Mouse (Mus musculus) CD8-positive naive resting alpha-beta T cell, adult 2 months (primary cell): ENCODE measurements around the gene Eif3k.

Source experiments
- DNase-seq, 2 experiments: peaks; one replicate each; pipeline ENCODE4 v3.0.0; 2022; ENCODE audit warnings: low read depth in 2 of 2, low spot score in 2 of 2

Gene Eif3k

DNA sequence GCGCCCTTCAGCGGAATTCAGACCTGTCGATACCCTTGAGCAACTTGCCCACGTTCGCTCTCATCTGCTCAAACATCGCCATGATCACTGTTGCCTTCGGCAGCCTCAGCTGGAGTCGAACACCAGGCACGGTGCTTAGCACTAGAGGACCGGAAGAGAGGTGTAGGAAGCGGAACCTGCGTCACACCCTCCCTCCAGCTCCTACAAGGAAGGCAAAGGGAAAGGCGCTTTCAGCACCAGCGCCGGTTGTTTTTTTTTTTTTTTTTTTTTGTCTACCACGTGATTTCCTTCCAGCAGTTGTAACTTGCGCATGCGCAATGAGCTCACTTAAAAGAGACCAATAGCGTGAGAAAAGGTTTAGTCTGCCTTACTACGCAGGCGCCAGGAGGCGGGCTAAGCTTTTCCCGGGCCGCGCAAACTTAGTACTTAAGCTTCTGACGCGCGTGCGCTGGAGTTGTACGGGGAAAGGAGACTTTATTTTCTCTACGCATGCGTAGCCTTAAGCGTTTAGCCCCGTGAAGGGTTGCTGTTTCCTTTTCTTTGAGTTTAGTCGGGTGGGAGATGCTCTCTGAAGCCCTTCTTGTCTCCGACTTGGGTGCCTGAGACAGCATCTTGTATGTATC lies at the start of gene Eif3k, which contains the start of gene Map4k1:
Gene Eif3k (minus strand): TSS at position 214 of the 623 bp plus-strand sequence.
Gene Map4k1 (plus strand): TSS at position 400 of the 623 bp plus-strand sequence.
- peak; percentile 92 to 94 for DNase-seq

DNA sequence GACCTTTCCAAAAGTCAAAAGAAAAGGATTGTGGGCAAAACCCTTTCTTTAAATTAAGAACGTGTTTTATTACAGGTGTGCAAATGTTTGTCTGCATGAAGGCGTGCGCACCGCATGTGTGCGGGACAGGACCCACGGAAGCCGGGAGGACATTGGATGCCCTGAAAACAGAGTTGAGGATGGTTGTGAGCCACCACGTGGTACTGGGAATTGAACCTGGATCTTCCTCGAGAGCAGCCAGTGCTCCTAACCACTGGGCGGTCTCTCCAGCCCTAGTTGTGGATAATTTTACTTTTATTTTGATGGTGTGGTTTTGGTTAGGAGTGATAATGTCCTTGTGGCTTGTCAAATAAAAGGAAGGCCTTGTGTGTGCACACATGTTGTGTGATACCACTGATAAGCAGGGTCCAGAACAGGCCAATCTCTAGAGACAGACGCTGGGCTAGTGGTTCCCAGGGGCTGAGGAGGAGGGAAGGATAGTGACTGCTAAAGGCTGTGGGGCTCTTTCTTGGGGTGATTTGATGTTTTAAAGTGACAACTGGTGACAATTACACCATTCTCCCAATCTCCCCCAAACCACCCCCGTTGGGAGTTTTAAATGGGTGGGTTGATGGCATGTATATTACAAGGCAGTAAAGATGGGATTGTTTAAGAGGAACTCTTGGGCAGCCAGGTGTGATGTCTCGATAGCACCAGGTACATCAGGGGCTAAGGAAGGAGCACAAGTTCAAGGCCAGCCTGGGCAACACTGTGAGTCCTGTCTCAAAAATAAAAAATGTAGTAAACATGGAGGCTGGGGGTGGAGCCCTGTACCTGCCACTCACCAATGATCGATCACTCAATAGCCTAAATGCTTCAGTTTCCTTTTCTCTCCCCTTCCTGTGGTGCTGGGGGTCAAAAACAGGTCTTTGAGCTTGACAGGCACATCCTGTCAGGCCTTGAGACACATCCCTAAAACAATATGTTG lies 48.3 kb upstream of the Eif3k start:
- no peak for DNase-seq

DNA sequence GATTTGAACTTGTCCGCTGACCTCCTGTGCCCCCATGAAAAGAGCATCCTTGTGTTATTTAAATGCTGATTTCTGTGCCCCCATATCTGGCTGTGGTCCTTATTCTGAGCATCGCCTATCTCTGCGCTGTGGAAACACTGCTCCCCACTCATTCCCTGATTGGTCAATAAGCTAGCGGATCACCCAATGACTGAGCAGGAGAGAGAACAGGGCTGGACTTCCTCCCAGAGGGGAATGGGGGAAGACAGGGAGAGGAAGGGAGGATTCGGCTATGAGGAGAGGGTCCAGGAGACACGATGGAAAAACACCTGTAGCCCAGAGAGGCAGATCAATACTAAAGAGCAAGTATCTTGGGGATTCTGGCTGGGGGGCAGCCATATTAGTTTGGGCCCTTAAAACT lies 47.1 kb upstream of the Eif3k start:
- no peak for DNase-seq

DNA sequence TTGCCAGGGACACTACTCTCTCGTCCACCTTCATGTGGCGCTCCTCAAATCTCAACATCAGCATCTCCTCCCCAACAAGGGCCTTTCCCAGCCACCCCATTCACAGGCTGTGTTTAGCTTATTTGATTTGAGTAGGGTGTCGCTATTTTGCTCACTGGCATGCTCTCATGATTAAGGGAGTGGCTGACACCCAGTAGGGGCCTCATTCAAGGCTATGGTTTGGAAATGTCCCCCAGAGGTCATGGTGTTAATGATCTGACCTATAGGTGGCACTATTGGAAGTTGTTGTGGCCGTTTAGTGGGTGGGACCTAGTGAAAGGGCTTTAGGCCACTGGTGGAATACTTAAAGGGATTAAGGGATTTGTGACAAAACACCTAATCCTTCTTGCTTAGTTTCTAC lies 45.1 kb upstream of the Eif3k start:
- DNase-seq: no peak

DNA sequence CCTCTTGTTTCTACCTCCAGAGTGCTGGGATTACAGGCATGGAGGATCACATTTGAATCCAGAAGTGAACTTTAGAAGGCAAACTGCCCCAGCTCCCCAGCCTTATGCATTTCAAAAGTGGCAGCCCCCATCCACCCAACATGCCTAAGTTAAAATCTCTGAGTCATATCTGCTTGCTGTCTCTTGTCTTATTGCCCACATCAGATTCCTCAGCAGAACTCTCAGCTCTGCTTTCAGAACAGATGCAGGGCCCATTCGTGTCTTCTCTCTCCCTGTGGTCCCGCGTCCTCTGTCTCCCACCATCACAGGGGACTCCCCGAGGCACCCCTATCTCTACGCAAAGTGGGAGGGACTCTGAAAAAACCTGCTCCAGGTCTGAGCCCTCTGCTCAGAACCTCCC lies 44.5 kb upstream of the Eif3k start:
- DNase-seq: no peak

DNA sequence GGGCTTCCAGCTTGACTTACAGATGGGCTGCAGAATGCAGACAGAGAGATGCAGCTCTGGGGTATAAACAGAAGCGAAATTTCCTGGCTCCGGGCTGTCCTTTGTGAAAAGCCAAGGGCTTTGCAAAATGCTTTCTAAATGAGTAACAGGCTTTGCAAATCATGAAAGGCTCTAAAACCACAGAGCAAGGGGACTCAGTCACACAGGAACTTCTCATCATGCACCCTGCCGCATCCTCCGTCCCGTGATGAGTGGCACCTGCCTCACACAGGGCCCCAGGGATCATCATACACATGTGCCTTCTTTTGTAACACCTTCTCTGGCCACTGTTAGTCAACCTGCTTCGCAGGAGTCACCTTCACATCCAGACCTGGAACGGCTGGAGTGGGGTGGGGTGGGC lies 43.9 kb upstream of the Eif3k start:
- peak; percentile 20 to 42 for DNase-seq

DNA sequence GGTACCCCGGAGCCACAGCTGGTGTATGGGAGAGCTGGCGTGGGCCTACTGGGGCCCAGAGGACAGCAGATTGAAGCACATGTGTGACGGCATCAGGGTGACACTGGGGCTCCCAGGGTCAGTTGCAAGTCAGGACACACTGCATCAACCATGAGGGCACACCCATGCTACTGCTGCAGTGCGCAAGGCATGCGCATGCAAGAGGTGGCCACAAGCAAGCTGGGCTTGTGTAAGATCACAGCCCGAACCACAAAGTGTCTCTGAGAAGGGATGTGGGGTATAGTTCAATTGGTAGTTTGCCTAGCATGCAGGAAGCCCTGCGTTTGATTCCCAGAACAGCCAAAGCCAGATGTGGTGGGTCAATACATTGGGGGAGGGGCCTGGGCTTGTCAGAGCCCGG lies 41.9 kb upstream of the Eif3k start:
- DNase-seq: no peak

DNA sequence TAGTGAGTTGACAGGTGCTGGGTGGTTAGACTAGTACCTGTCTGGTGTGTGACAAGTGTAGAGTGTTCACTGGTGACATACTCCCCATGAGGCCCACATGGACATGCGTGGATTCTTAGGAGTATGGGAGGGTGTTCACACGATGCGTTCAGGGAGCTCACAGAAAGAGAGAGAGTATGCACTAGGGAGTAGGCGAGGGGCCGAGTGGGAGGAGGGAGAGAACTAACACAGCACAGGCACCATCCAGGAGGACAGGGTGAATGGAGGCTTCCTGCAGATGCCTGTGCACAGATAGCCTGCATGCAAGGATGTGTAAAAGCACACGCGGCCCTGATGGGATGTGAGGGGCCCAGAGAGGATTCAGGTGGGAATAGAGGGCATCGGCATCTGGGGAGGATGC lies 40.8 kb upstream of the Eif3k start:
- DNase-seq: no peak

DNA sequence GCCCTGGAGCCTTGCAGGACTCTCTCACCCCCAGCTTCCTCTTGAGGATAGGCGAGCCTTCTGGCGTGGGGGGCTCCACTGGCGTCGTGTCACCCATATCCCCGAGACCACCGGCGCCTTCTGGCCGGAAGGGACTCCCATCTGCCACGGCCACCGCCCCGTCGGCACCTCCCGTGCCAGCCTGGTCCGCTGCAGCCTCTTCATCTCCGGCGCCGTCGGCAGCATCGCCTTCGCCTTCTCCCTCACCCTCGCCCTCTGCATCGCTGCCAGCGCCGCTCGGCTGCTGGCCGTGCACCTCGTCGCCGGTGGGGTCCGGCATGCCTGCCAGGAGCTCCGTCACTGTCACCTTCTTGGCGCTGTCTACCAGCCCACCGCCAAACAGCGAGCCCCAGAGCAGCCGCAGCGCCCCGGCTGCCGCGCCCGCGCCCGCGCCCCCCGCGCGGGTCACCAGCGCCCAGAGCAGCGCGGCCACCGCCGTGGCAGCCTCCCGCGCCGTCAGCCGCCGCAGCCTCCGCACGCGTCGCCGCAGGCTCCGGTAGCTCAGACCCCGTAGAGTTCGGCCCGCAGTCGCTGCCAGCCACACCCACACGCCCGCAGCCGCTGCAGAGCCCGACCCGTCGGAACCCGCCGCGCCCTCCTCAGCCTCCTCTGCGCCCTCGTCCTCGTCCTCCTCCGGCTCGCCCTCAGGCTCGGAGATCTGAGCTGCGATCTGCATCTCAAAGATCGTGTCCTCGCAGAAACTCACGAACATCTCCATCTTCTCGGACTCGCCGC lies 38.0 kb upstream of the Eif3k start:
- DNase-seq: no peak

DNA sequence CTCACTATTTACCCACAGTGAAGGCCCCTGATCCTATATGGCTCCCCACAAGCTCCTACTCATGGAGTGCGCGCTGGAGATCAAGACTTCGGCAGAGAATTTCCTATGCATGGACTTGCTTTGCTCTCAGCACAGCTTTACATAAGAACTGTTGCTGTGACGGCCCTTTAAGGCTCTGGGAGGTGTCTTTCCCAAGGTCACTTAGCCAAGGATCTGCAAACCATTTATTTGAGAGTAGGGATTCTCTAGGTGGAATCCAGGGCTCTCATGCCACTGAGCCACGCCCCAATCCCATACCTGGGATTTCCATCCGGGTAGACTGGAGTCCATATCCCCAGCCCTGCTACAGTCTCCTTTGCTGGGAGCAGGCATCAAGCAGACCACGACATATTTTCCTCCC lies 35.6 kb upstream of the Eif3k start:
- no peak for DNase-seq

DNA sequence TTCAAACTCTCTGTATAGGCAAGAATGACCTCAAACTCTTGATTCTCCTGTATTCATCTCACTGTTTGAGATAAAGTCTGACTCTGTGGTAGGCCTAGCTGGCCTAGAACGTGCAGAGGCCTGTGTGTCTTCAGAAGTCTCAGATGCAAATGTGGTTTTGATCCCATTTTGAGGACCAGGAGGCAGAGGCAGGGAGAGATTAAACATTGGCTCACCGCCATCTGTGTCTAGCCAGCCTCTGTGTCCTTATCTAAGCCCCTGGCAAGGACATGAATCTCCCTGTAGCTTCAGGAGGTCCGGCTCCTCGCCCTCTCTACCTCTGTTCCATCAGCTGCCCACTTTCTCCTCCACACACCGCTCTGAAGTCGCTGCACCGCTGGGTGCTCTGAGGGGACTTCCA lies 34.8 kb upstream of the Eif3k start:
- no peak for DNase-seq

DNA sequence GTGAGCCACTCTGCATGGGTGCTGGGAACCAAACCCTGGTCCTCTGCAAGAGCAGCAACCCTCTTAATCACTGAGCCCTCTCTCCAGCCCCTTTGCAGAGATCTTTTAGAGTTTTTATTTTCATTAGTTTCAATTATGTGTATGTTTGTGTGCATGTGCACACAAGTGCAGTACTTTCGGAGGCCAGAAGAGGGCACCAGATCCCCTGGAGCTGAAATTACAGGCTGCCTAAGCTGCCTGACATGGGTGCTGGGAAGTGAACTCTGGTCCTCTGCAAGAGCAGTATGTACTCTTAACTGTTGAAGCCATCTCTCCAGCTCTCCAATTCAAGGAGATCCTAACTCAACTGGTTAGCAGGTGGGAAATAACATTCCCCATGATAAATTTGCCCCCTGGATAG lies 33.3 kb upstream of the Eif3k start:
- no peak for DNase-seq

DNA sequence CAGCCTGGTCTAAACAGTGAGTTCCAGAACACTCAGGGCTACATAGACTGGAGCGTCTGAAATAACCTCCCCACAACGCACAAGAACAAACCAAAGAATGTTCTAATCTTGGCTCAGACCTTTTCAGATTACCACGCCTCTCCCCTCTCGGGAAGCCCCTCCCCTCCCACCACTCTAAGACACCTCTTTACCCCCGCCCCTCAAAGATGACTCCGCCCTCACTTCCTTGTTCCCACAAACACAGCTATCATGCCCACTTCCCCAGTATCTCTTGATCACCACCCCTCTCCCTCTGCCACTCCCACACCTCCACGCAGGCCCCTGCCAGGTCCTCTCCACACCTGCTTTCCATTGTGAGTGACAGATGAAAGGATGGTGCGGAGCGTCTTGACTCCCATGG lies 27.1 kb upstream of the Eif3k start:
- DNase-seq: no peak

DNA sequence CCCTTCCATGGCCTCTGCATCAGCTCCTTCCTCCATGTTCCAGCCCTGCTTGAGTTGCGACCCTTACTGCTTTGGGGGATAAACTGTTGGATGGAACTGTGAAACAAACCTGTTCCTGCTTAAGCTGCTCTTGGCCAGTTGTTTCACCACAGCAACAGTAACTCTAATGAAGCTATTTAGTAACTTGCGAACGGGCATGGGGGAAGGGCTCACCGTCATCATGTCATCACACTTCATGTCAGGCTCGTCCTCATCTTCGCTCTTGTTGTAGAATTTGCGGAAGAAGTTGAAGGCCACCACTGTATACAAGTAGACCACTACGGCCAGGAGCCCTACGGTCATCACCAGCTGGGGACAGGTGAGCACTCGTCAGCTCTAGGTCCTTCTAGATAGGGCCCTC lies 26.5 kb upstream of the Eif3k start:
- DNase-seq: no peak

DNA sequence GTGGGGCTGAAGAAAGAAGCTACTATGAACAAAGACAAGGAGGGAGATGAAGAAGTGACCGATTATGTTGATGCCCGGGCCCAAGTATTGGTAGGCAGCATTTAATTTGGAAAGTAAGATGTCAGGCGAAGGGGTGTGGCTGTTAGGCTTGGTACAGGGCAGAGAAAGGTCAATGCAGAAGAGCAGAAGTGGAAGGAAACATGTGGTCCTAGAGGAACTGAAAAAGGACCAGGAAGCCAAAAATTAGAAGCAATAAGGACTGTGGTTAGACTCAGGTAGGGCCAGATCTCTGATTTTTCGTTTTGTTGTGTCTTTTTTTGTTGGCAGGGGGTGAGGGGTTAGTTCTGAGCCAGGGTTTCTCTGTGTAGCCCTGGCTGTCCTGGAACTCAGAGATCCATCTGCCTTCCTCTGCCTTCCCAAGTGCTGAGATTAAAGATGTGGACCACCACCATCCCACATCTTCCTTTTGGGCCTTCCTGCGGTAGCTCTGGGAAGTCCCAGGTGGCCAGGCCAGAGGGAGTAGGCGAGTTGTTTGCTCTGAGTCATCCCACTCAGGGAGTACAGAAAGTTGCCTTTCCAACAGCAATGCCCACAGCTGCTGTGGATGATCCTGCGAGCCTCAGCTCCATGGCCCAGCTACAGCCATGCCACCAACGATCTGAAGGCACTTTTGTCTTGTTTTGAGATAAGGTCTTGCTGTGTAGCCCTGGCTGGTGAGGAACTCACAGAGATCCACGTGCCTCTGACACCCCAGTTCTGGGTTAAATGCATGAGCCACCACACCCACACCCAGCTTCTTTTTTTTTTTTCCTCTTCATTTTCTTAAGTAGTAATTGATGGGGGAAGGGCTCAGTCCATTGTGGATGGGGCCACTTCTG lies 25.8 kb upstream of the Eif3k start:
- no peak for DNase-seq

DNA sequence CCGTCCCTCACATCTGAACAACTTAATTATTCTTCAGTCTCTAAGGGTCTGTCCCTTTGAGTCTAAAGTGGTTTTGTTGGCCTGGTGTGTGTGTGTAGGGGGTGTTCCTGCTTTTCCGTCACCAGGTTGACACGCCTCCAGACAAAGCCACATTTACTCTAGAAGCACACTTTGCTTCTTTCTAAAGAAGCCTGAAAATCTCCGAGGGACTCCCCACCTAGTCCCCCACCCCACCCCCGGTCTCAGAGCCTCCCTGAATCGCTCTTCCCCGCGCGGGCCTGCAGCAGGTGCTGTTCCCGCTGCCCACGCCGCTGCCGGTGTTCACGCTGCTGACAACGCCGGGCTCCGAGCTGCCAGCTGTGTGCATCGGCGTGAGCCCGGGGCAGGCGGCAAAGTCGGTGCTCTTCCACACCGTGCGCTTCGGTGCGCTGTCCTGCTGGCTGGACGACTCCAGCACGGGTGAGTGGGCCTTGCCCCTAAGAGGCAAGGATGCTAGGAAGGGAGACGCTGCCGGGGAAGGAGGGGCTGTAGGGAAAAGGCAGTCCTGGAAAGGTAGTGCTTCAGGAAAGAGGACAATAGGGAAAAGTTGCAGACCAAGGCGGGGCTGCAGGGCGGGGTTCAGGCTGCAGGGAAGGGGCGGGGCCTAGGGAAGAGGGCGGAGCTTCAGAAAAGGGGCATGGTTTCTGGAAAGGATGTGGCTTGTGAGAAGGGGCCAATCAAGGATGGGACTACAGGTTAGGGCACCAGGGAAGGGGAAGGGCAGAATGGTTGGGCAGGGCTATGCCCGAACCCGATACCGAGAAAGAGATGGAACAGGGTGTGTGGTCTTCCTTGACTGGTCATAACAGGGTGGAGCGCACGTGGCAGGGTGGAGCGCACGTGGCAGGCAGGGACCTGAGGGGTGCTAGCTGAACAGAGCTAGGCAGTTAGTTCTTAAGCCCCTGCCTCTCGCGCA lies 19.3 kb upstream of the Eif3k start:
- peak; percentile 8 to 59 for DNase-seq

DNA sequence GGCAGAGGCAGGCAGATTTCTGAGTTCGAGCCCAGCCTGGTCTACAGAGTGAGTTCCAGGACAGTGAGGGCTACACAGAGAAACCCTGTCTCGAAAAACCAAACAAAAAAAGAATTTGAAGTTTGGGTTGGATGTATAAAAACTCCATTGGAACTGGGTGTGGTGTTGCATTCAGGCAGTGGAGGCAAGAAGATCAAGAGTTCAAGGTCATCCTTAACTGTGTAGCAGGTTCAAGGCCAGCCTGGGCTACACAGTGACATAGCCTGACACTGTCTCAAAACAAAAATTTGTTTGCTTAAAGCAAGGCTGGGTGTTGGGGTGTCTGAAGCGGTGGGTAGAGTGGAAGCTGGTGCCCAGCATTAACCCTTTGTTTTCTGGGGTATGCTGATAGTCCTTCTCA lies 11.7 kb upstream of the Eif3k start:
- no peak for DNase-seq

DNA sequence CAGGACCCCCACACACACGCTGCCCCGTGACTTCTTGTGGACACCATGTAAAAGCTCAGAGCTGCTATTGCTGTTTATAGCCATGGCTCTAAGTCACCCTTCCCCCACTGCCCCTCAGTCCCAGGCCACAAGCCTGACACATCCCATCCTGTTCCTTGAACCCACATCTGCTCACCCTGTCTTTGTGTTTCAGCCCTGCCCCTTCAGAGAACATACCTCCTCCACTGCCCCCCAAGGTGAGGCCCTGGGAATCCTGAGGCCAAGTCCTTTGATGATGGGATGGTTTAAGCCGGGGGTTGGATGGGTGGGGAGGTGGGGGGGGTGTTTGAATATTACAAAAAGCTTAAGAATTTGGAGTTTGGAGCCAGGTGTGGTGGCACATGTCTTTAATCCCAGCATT lies 11.3 kb upstream of the Eif3k start:
- no peak for DNase-seq

DNA sequence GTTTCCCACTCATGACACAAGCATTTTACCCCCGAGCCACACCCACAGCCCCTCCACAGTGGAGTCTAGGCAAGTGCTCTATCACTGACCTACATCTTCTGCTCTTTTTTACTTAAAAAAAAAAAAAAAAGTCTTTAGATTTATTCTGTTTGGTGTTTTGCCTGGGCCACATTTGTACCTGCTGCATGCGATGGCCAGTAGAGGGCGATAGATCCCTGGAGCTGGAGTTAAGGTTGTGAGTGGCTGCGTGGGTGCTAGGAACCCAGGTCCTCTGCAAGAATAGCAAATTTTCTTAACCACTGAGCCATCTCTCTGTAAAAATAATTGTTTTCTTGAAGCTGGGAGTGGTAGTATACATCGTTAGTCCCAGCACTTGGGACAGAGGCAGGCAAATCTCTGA lies 10.0 kb upstream of the Eif3k start:
- DNase-seq: peak in 1 of 2 experiments; percentile 22
